Mouse (Mus musculus) stomach, postnatal 0 days (tissue): Measurements from ENCODE around the gene Atp1a3.

ENCODE experiments used
- CTCF ChIP-seq: IDR thresholded peaks from 2 replicates; pipeline ENCODE4 v1.5.1; 2016; ENCODE audit warnings: antibody characterized with exemption, low read depth, mild to moderate bottlenecking, moderate library complexity
- EP300 ChIP-seq: optimal IDR thresholded peaks from 2 replicates; pipeline ENCODE3; 2016; ENCODE audit warnings: antibody characterized with exemption

DNA sequence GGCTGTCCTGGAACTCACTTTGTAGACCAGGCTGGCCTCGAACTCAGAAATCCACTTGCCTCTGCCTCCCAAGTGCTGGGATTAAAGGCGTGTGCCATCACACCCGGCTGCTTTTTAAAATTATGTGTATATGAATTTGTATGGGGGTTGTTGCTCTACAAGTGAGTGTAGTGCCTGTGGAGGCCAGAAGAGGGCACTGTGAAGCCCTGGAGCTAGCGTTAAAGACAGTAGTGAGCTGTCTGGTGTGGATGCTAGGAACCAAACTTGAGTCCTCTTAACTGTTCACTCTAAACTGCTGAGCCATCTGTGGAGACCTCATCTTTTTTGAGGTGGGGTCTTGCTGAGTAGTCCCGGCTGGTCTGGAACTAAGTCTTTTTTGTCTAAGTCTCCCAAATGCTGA lies 20.0 kb downstream of the Atp1a3 start:
- TF ChIP-seq CTCF (peak; percentile 33; the same call in 1 of the 2 replicates), EP300 (no peak)
